Mouse (Mus musculus): ENCODE data around the gene Gchfr.

The Gchfr gene

GRCm38 (mm10) chr2:119166901-119167865 is at the start of gene Gchfr:
Gene Gchfr (plus strand): TSS chr2:119167773.
- DNase-seq (ENCODE audit: extremely low spot score), result peak; percentile 65

GRCm38 (mm10) chr2:119136346-119136898 is 31.2 kb upstream of the Gchfr start:
- no peak for DNase-seq (ENCODE audit: extremely low spot score)

- DNase-seq (ENCODE audit: extremely low spot score), result no peak
Observed at GRCm38 (mm10) chr2:119145199-119145598, 22.4 kb upstream of the Gchfr start.

GRCm38 (mm10) chr2:119146435-119146834 is 21.1 kb upstream of the Gchfr start:
- DNase-seq (ENCODE audit: extremely low spot score), result no peak

- DNase-seq (ENCODE audit: extremely low spot score), result no peak
Observed at GRCm38 (mm10) chr2:119147160-119147678, 20.4 kb upstream of the Gchfr start.

GRCm38 (mm10) chr2:119147775-119148174 is 19.8 kb upstream of the Gchfr start:
- no peak for DNase-seq (ENCODE audit: extremely low spot score)

GRCm38 (mm10) chr2:119152255-119152654 is 15.3 kb upstream of the Gchfr start:
- no peak for DNase-seq (ENCODE audit: extremely low spot score)

- DNase-seq (ENCODE audit: extremely low spot score), result no peak
Observed at GRCm38 (mm10) chr2:119154683-119155082, 12.9 kb upstream of the Gchfr start.

- DNase-seq (ENCODE audit: extremely low spot score), result no peak
Observed at GRCm38 (mm10) chr2:119155388-119155787, 12.2 kb upstream of the Gchfr start.

GRCm38 (mm10) chr2:119156081-119156680 is 11.4 kb upstream of the Gchfr start:
- no peak for DNase-seq (ENCODE audit: extremely low spot score)

GRCm38 (mm10) chr2:119156681-119157572 is 10.6 kb upstream of the Gchfr start, which contains the start of gene Rmdn3:
Gene Rmdn3 (minus strand): TSS chr2:119157034.
- DNase-seq (ENCODE audit: extremely low spot score), result peak; percentile 92

- no peak for DNase-seq (ENCODE audit: extremely low spot score)
Observed at GRCm38 (mm10) chr2:119157836-119158235, 9.7 kb upstream of the Gchfr start.

- no peak for DNase-seq (ENCODE audit: extremely low spot score)
Observed at GRCm38 (mm10) chr2:119161247-119161646, 6.3 kb upstream of the Gchfr start.

GRCm38 (mm10) chr2:119163135-119163534 is 4.4 kb upstream of the Gchfr start:
- DNase-seq (ENCODE audit: extremely low spot score), result no peak

GRCm38 (mm10) chr2:119163999-119164398 is 3.6 kb upstream of the Gchfr start:
- no peak for DNase-seq (ENCODE audit: extremely low spot score)

- DNase-seq (ENCODE audit: extremely low spot score), result no peak
Observed at GRCm38 (mm10) chr2:119165401-119165800, 2.2 kb upstream of the Gchfr start.

GRCm38 (mm10) chr2:119167866-119168256 is 288 bp downstream of the Gchfr start:
- DNase-seq (ENCODE audit: extremely low spot score), result no peak

- no peak for DNase-seq (ENCODE audit: extremely low spot score)
Observed at GRCm38 (mm10) chr2:119170282-119170681, 2.7 kb downstream of the Gchfr start.

- no peak for DNase-seq (ENCODE audit: extremely low spot score)
Observed at GRCm38 (mm10) chr2:119171574-119171973, 4.0 kb downstream of the Gchfr start.

GRCm38 (mm10) chr2:119172446-119172845 is 4.9 kb downstream of the Gchfr start:
- DNase-seq (ENCODE audit: extremely low spot score), result no peak

GRCm38 (mm10) chr2:119172862-119173576 is 5.4 kb downstream of the Gchfr start:
- DNase-seq (ENCODE audit: extremely low spot score), result peak; percentile 49

All from embryo, embryonic 9.5 days (tissue).